Mouse (Mus musculus) gastrocnemius, adult 2 months (tissue): ENCODE measurements around the gene Hesx1. TPM values are rescaled to one million over a fixed set of nuclear protein-coding genes. Genes with fewer than 3 reads are reported as not detected.
"Not testable (repeated sequence)": the region's sequence is repeated elsewhere in the genome, so short reads cannot be mapped to it uniquely, and the experiment has no call there.

Experiments used
- DNase-seq: peaks from one replicate; pipeline ENCODE4 v3.0.0; 2022
- H3K27ac ChIP-seq: fragments of 200-600 bp; 2 replicates; pipeline ENCODE4 v1.8.1; 2022; ENCODE audit warnings: mild to moderate bottlenecking
- H3K4me3 ChIP-seq: fragments of 200-600 bp; 2 replicates; pipeline ENCODE4 v1.8.1; 2022; ENCODE audit warnings: mild to moderate bottlenecking, moderate library complexity
- CTCF ChIP-seq: fragments of 200-600 bp; IDR thresholded peaks from 2 replicates; pipeline ENCODE4 v1.8.1; 2022; ENCODE audit warnings: antibody characterized with exemption, mild to moderate bottlenecking, moderate library complexity
- intact Hi-C: fragments of 180-260 bp; cut with DNase I; formaldehyde crosslinking; loops from one replicate; pipeline ENCODE4 v1.15.1; 2025
- long read RNA-seq, 2 experiments: library from polyadenylated mRNA; stranded (forward); transcript quantifications; one replicate each; pipeline ENCODE4 v2.0.0; 2021
- total RNA-seq, 2 experiments: library from RNA; stranded (reverse); gene quantifications; 2 replicates each; pipeline ENCODE4 v1.2.3; 2021

Gene Hesx1
- not detected for total RNA-seq
- long read RNA-seq, experiment 1, result 0 reads
- long read RNA-seq, experiment 2, result 0 reads

GRCm38 (mm10) chr14:26994211-26994741 is at the start of gene Hesx1:
Hesx1 (plus strand) TSS chr14:26994416.
- peak; percentile 21; the same call in 1 of the 2 replicates for TF ChIP-seq CTCF
- DNase-seq, result peak; percentile 39
- intact Hi-C loops, result no loop called here
- Histone ChIP-seq H3K4me3 (peak within 1 kb of the TSS; percentile 69), H3K27ac (peak within 1 kb of the TSS; percentile 40)

GRCm38 (mm10) chr14:26956139-26956538 is 38.1 kb upstream of the Hesx1 start:
- intact Hi-C loops, result loop anchor here (10.0 kb wide), 1 partner anchor 489 kb away; no protein-coding TSS in a partner anchor

DNA sequence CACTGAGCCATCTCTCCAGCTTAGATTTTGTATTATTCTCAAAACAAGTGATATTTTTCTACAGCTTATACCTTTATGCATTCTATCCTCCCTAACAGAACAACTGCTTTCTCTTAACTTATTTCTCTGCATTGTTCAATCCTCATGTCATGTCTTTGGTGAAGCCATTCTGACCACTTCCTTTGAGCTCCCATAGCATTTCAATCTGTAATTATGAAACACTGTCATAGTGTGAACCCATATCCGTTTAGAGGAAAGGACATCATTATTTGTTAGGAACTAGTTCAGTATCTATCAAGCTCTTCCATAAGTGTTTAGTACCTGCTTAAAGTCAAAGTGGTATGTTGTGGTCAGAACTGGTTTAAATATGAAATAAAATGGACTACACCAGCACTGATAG is 33.7 kb upstream of the Hesx1 start:
- DNase-seq, result no peak
- intact Hi-C loops, result loop anchor here (10.0 kb wide), 1 partner anchor 296 kb away; the partner anchor contains the start of gene Pde12
- no peak for TF ChIP-seq CTCF
- Histone ChIP-seq H3K4me3 (no peak overlapping the region), H3K27ac (no peak overlapping the region)

More at GRCm38 (mm10) chr14:26956139-26956538, 38.1 kb upstream of the Hesx1 start:
- DNase-seq, H3K4me3 ChIP-seq, H3K27ac ChIP-seq: not testable (repeated sequence)

DNA sequence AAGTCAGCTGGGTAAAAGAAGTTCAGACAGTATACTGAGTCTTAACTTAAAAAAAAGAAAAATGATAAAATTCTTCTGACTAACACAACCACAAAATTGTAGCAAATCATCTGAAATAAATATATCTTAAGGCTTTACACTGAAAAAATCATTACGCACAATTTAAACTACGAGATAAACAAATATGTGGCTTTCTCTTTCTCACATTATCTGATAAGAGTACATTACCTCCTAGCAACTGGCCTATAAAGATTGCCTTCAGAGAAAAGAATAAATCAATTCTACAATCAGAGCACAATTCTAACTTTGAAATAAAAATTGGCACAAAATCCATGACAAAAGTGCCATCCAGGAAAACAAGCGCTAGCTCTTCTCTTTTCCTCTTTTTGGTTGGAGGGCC is 25.1 kb upstream of the Hesx1 start:
- intact Hi-C loops, result loop anchor here (10.0 kb wide), 1 partner anchor 304 kb away; the partner anchor contains the start of gene Pde12
- TF ChIP-seq CTCF, result no peak
- H3K4me3 ChIP-seq, result peak overlapping the region; percentile 95
- no peak for DNase-seq
- peak overlapping the region; percentile 95 for H3K27ac ChIP-seq

DNA sequence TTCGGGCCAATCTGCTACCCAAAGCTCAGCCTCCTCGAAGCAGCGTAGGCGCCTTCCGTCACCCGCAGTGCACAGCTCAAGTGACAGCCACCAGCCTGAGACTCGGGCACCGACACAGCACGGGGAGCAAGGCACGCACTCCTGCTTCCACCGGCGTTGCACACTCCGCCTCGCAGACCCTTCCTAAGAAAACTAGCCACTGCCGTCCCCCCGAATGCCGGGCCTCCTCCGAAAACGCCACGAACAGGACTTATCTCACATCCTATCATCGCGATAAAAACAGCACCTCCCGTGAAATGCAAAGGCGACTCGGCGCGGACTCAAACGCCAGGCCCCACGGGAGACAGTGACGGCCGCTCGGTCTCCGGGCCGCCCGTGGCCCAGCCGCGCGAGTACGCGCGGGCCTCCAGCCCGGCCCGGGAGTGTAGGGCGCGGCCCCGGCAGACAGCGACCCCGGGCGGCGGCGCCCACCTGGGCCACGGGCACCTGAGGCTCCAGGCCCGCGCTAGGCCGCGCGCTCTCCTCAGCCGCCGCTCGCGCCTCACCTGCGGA is 24.3 kb upstream of the Hesx1 start:
- peak overlapping the region; percentile 95 for H3K4me3 ChIP-seq
- intact Hi-C loops, result loop anchor here (5.0 to 10.0 kb wide), 3 partner anchors 62 to 305 kb away; partner anchors contain the start of genes Asb14 and Pde12
- H3K27ac ChIP-seq, result peak overlapping the region; percentile 95
- peak; percentile 49 for TF ChIP-seq CTCF
- DNase-seq, result peak; percentile 72

DNA sequence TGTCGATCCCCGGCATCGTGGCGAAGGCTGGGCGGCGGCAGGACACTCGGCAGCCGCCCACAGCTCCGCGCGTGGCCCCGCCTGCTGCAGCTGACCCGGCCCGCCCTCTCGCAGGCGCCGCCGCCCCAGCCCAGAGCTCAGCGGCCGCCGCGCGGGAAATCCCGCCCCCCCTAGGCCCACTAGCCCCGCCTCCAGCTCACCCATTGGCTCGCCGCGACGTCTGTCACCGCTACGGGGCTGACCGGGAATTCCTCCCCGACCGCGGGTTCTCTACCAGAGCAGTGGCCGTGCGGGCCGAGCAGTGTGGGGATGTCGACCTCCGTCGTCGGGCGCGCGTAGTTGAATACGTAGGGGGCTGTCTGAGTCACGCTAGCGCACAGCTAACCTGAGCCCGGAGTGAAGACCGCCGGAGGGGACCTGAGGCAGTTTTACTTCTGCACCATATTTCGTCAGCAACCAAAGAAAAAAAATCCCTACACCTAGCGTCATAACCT is 23.7 kb upstream of the Hesx1 start:
- H3K4me3 ChIP-seq, result peak overlapping the region; percentile 95
- intact Hi-C loops, result loop anchor here (5.0 kb wide), 2 partner anchors 62 to 78 kb away; partner anchors contain the start of gene Asb14

DNA sequence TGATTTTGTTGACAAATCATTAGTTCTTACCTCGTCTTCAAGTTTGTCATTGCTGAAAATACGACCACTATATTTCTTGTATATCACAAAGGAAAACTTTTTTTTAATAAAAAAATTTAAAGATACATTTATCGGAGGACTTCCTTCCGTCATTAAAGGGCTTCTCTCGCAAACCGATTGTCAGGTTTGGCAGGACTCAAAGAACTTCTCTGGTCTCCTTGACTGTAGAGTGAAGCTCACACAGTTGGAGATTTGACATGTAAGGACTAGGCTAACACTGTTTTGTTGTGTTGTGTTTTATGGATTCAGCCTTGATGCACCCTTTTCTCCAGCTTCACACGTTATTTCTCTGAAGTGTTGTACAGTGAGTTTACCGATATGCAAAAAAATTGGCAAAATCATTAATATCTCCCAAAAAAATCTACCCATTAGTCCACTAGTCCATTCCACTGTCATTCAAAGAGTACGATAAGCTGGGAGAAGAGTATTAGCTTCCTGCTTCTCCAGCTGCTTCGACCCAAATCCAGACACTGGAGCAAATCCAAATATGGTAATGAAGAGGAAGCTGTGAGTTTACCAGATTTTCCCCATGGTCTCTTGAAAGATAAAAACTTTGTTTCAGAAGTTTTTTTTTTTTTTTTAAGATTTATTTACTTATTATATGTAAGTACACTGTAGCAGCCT is 23.0 kb upstream of the Hesx1 start, which contains the start of gene Appl1:
Gene Appl1, minus strand, starts transcription at position 127 of the 684 bp plus-strand sequence.
- H3K27ac ChIP-seq, result peak within 1 kb of the TSS; percentile 95

More for the DNA sequence above, 23.7 kb upstream of the Hesx1 start:
- no peak for TF ChIP-seq CTCF
- peak overlapping the region; percentile 95 for H3K27ac ChIP-seq
- peak; percentile 99 for DNase-seq

DNA sequence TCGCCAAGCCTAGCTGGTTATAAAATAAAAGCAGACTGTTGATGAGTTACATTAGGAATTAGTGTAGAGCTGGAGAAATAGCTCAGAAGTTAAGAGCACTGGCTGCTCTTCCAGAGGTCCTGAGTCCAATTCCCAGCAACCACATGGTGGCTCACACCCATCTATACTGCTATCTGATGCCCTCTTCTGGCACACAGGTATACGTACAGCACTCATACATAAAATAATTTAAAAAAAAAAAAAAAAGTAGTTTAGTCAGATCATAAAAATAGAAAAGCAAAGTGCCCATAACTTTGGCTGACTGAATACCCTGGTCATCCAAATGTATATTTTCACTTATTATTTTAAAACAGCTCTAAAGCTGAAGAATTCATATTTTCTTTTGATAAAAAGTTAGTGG is 21.1 kb upstream of the Hesx1 start:
- Histone ChIP-seq H3K27ac (no peak overlapping the region), H3K4me3 (no peak overlapping the region)
- intact Hi-C loops, result loop anchor here (5.0 kb wide), 2 partner anchors 59 to 81 kb away; partner anchors contain the start of gene Asb14
- TF ChIP-seq CTCF, result no peak
- DNase-seq, result no peak

More for the DNA sequence above, 23.0 kb upstream of the Hesx1 start, which contains the start of gene Appl1:
- DNase-seq, result no peak
- intact Hi-C loops, result loop anchor here (5.0 kb wide), 2 partner anchors 61 to 79 kb away; partner anchors contain the start of gene Asb14
- TF ChIP-seq CTCF, result no peak
- peak within 1 kb of the TSS; percentile 95 for H3K4me3 ChIP-seq

- intact Hi-C loops, result no loop called here
- TF ChIP-seq CTCF, result no peak
- Histone ChIP-seq H3K27ac (no peak overlapping the region), H3K4me3 (no peak overlapping the region)
- DNase-seq, result no peak
These were observed 18.7 kb upstream of the Hesx1 start for GRCm38 (mm10) chr14:26975490-26975889.

DNA sequence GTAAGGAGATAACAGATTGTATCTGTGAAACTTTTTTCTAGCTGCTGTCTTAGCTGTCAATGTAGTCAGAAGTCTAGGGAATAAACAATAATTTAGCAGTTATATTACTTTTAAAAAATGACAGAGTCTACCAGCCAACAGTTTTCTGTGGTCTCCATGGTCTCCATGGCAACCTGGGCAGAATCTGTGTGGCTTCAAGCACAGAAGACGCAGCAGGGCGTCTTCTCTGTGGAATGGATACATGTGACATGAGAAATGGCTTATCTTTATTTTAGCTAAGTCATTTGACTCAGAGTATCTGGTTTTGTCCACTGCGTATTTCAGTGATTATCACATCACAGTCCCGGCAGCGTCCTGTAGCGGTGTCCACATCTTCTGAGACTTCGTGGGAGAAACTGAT is 18.0 kb upstream of the Hesx1 start:
- no peak overlapping the region for H3K4me3 ChIP-seq
- TF ChIP-seq CTCF, result no peak
- H3K27ac ChIP-seq, result no peak overlapping the region
- intact Hi-C loops, result no loop called here
- no peak for DNase-seq

- H3K27ac ChIP-seq, result no peak overlapping the region
- no peak for DNase-seq
- intact Hi-C loops, result no loop called here
- no peak overlapping the region for H3K4me3 ChIP-seq
- no peak for TF ChIP-seq CTCF
These were observed 16.7 kb upstream of the Hesx1 start for GRCm38 (mm10) chr14:26977500-26977899.

DNA sequence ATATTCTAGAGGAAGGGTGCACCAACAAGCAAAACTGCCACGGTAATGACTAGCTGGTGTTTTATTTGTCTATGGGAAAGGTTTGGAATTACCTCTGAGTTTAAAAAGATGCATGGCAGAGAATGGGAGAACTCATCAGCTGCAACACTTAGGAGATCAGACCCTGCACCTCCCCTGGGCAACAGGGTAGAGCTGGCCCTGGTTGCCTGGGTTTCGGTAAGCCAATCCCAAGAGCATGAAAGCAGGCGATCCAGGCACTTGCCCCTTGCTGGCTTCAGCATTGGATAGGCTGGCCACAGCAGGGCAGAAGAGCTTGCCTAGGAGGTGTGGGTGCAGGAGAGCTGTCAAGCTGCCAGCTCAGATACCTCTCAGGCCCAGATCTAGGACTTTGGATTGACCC is 14.4 kb upstream of the Hesx1 start:
- TF ChIP-seq CTCF, result no peak
- DNase-seq, result no peak
- H3K27ac ChIP-seq, result no peak overlapping the region
- no peak overlapping the region for H3K4me3 ChIP-seq
- intact Hi-C loops, result no loop called here

GRCm38 (mm10) chr14:26981021-26981420 is 13.2 kb upstream of the Hesx1 start:
- intact Hi-C loops, result no loop called here

More at GRCm38 (mm10) chr14:26981021-26981420, 13.2 kb upstream of the Hesx1 start:
- DNase-seq, result no peak
- H3K4me3 ChIP-seq, result no peak overlapping the region
- no peak overlapping the region for H3K27ac ChIP-seq
- no peak for TF ChIP-seq CTCF
